Mouse (Mus musculus): ENCODE measurements around the gene Adgrg7. TPM values are rescaled to one million over a fixed set of nuclear protein-coding genes. Genes with fewer than 3 reads are reported as not detected.
A peak's percentile ranks its signal among the peaks of the same experiment; 100 is the strongest.

Adgrg7 gene
- total RNA-seq, 2 experiments from 2014 or later, result not detected

DNA sequence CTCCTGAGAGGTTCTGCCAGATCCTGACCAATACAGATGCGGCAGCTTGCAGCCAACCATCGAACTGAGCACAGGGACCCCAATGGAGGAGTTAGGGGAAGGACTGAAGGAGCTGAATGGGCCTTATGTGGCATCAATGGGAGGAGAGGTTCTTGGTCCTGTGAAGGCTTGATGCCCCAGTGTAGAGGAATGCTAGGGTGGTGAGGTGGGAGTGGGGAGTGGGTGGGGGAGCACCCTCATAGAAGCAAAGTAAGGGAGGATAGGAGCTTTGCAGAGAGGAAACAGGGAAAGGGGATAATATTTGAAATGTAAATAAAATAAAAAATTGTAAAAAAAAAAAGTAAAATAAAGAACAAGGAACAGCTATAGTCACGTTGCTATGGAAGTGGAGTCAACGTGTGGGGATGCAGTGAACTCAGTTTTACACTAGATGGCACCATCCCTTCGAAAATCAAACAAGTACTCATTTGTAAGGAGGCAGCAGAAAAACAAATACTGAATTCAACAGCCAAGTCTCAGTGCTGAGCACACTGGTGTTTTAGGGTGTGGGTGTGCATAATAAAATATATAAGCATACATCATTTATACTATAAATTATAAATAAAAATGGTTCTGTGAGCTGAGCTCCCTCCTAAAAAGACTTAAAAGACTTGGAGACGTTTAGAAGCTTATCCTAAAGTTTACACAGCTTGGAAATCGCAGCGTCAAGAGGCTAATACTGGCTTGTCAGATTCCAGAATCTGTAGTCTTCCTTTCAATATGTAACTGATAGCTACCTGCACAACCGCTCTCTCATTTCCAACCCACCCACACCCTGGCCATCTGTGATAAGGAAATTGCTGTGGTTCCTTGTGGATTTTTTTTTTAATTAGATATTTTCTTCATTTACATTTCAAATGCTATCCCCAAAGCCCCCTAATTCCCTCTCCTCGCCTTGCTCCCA, 24.2 kb downstream of the Adgrg7 start:
- intact Hi-C loops (cut with DNase I), result loop anchor here (2.0 to 10.0 kb wide), 3 partner anchors 149 to 396 kb away; partner anchors contain the start of gene Nit2

DNA sequence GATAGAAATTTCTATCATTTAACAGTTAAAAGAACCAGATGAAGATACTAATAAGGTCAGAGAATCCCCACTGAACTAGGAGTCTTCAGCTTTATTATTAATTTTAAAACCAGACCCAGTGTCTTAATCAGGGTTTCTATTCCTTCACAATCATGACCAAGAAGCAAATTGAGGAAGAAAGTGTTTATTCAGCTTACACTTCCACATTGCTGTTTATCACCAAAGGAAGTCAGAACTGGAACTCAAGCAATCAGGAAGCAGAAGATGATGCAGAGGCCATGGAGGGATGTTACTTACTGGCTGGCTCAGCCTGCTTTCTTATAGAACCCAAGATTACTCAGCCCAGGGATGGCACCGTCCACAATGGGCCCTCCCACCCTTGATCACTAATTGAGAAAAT, 66.6 kb downstream of the Adgrg7 start:
- intact Hi-C loops (cut with DNase I), result no loop called here
- Histone ChIP-seq H3K27ac (no peak overlapping the region), H3K4me3 (no peak overlapping the region)
- no peak for TF ChIP-seq CTCF (IDR thresholded peaks at IDR 0.05)
- no peak for DNase-seq

More for the DNA sequence above, 24.2 kb downstream of the Adgrg7 start:
- no peak overlapping the region for H3K4me3 ChIP-seq
- no peak overlapping the region for H3K27ac ChIP-seq
- DNase-seq, result no peak
- TF ChIP-seq CTCF (IDR thresholded peaks at IDR 0.05), result peak; percentile 81

DNA sequence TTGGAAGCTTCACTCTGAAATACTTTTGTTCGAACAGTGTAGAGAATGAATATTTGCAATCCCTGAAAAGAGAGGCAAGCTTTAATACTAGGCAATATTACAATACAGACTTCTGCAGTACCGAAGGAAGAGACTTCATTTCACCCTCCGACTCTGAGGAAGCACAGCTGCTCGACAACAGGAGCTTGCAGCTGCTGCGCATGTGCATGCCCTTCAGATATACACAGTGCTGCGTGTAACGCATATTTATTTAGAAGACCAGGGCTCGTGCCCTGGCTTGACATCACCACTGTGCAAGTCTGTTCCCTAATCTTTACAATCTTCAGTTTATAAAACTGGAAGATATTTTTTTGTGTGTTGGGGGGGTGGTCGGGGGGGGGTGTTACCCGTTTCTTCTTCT, 70.7 kb downstream of the Adgrg7 start:
- H3K4me3 ChIP-seq, result no peak overlapping the region
- DNase-seq, result no peak
- TF ChIP-seq CTCF (IDR thresholded peaks at IDR 0.05), result no peak
- no peak overlapping the region for H3K27ac ChIP-seq
- intact Hi-C loops (cut with DNase I), result no loop called here

DNA sequence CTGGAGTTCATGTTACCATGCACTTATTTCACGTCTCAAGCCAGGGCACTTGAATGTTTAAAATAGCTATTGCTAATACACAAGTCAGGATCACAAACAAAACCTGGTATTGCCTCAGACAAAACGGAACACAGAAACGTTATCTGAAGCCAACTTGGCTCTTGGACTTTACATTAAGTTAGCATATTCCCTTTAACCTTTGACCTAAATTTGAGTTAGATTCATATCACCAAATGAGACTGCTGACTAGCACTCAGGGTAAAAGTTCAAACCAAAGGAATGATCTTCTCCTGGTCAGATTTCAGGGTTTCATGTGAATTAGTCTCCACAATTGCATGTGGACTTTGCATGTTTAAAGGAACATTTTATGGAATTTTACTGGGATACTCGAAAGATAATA, 73.3 kb downstream of the Adgrg7 start:
- no peak overlapping the region for H3K27ac ChIP-seq
- TF ChIP-seq CTCF (IDR thresholded peaks at IDR 0.05), result no peak
- DNase-seq, result no peak
- intact Hi-C loops (cut with DNase I), result no loop called here
- no peak overlapping the region for H3K4me3 ChIP-seq

DNA sequence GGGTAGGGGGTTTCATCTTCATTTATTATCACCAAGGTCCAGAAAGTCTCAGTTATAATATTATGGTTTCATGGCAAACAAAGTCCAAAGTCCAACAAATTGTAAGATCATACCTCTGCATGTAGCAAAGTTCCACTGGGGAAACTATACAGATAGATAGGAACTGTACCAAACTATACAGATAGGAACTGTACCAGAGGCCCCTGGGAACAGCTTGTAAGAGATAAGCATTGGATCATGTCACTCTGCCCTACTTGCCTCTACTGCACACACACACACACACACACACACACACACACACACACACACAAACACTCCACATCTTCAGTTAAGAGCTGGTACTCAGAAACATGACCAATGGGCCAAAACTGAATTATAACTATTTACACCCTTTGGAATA, 76.6 kb downstream of the Adgrg7 start:
- TF ChIP-seq CTCF (IDR thresholded peaks at IDR 0.05), result no peak
- no peak for DNase-seq
- H3K4me3 ChIP-seq, result no peak overlapping the region
- H3K27ac ChIP-seq, result no peak overlapping the region
- intact Hi-C loops (cut with DNase I), result loop anchor here (5.0 to 10.0 kb wide), 2 partner anchors 406 to 1688 kb away; partner anchors contain the start of genes Dcbld2 and Tomm70a

DNA sequence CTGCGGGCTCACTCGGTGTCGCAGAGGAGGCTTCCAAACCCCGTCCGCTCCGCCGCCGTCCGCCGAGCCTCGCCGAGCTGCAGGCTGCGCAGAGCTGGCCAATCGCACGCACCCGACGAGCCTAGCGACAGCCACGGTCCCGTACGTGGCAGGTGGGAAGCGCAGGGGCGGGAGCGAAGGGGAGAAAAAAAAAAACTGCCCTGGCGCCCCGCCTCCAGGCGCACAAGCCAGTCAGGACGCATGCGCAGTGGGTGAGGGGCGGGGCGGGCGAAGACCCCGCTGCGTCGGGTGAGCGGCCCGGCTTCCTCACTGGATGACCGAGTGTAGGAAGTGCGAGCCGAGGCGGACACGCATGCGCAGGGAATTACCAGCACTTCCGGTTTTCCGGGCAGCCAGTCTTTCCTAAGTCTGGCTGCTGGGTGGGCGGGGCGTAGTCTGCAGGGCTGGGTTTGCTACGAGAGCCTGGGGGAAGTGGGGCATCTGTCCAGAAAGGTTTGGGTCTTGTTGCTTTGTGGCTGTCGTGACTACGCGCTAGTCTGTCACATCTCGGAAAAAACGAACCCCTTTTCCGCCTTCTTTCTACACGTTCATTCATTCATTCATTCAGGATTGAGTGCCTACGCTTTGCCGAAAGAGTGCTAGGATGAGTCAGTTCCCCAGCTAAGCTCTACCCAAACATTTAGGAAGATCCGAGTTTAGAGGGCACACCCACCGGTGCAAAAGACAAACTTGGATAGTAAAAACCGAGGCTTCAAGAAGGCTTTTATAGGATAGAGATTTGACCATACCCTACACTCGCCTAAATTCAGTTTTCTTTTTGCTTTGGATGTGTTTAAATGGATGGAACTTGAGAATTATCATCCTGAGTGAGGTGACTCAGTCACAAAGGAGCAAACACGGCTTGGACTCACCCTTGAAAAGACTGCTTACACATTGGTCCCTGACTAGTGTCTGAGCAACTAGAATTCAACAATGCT, 78.1 kb downstream of the Adgrg7 start, which contains the start of gene Tfg:
Gene Tfg, minus strand, starts transcription at position 227 of the 977 bp plus-strand sequence.
- Histone ChIP-seq H3K27ac (peak within 1 kb of the TSS; percentile 95), H3K4me3 (peak within 1 kb of the TSS; percentile 95)
- DNase-seq, result peak; percentile 100
- intact Hi-C loops (cut with DNase I), result loop anchor here (5.0 to 10.0 kb wide), 2 partner anchors 407 to 1690 kb away; partner anchors contain the start of genes Dcbld2 and Tomm70a
- TF ChIP-seq CTCF (IDR thresholded peaks at IDR 0.05), result no peak

DNA sequence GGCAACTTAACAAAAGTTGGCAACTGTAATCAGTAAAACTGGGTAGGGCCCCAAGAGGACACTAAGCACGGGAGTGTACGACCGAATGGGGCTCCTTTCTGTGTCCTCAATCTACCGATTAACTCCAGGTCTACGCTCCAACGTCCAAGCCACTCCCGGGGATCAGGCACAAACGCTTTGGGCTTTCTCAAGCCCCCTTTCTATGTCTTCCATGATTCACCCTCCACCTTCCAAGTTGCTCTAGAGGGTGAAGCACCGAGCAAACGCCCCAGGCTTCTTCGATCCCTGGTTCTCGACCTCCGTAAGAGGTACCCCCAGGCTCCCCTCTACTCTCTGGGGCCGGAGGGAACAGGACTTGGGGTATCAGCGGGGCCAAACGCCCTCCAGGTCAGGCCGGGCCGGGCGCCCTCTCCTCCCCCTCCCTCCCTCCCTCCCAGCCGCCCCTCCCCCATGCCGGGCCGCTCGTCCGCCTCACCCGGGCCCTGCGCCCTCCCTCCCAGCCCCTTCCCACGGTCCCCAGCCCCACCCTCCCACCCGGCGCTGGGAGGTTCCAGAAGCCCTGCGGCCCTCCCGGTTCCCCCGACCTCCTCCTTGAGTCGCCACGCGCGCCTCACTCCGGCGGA, 79.0 kb downstream of the Adgrg7 start:
- H3K4me3 ChIP-seq, result peak overlapping the region; percentile 95
- H3K27ac ChIP-seq, result peak overlapping the region; percentile 95
- TF ChIP-seq CTCF (IDR thresholded peaks at IDR 0.05), result no peak
- intact Hi-C loops (cut with DNase I), result loop anchor here (5.0 to 10.0 kb wide), 2 partner anchors 408 to 1691 kb away; partner anchors contain the start of genes Dcbld2 and Tomm70a
- DNase-seq, result no peak

DNA sequence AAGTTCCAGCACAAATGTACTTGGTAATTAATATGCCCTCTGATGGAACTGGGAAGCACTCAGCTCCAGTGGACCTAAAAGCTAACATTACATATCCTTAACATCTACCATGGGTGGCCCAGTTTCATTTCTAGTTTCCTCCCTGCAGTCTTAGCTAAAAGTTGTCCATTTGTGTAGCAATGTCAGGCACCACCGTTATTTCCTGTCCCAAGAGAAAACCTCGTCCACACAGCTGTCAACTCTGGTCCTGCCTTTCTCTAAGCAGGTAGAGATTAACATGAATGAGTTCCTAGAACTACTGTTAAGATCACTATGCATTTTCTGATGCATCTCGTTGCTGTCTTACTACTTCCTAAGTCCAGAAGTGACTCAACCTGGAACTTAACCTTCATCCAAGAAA, 80.0 kb downstream of the Adgrg7 start:
- Histone ChIP-seq H3K27ac (peak overlapping the region; percentile 95), H3K4me3 (peak overlapping the region; percentile 95)
- intact Hi-C loops (cut with DNase I), result loop anchor here (5.0 to 10.0 kb wide), 2 partner anchors 409 to 1692 kb away; partner anchors contain the start of genes Dcbld2 and Tomm70a
- no peak for DNase-seq
- no peak for TF ChIP-seq CTCF (IDR thresholded peaks at IDR 0.05)

DNA sequence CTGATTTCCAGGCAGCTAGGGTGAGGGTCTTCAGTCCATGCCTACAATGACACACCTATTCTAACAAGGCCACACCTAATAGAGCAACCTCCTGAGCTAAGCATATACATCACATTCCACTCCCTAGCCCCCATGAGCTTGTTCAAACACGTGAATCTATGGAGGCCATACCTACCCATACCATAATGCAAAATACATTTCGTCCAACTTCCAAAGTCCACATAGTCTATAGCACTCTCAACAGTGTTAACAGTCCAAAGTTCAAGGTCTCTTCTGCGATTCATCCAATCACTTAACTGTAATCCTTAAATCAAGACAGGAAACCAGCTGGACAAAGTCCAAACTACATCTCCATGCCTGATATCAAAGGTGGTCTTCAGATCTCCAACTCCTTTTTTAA, 85.6 kb downstream of the Adgrg7 start:
- Histone ChIP-seq H3K27ac (no peak overlapping the region), H3K4me3 (no peak overlapping the region)
- TF ChIP-seq CTCF (IDR thresholded peaks at IDR 0.05), result no peak
- DNase-seq, result no peak
- intact Hi-C loops (cut with DNase I), result loop anchor here (10.0 kb wide), 1 partner anchor 415 kb away; the partner anchor contains the start of gene Tomm70a

DNA sequence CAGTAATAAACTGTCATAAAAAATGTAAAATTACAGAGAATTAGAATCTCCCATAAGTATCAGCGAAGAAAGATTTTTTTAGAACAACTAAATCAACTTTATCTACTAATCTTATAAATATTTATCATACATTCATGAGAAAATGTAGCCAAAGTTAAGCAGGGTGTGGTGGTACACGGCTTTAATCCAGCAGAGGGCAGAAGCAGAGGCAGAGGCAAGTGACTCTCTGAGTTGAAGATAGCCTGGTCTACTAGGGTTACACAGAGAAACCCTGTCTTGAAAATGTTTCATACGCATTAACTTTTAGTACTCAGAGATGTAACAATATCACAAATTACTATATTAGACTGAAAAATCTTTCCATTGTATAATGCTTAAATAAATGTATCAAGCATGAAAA, 89.9 kb downstream of the Adgrg7 start:
- TF ChIP-seq CTCF (IDR thresholded peaks at IDR 0.05), result no peak; the same call in 1 of the 2 replicates
- intact Hi-C loops (cut with DNase I), result no loop called here
- no peak overlapping the region for H3K27ac ChIP-seq
- H3K4me3 ChIP-seq, result no peak overlapping the region
- no peak for DNase-seq

DNA sequence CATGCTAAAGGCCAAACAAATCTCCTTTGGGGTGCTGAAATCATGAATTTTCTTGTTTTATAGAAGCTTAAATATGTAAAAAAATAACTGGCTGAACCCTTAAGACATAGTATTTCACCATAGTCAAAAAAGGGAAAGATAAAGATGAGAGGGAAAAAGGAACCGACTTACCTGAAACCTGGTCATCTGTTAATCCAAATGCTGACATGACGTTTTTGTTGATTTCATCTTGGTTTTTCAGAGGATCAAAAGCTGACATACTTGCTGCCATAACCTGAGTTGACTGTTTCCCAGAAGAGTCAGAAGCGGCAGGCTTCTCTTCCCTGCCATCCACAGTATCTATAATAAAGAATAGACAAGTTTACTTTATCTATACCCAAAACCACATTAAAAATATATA, 94.8 kb downstream of the Adgrg7 start:
- intact Hi-C loops (cut with DNase I), result no loop called here
- H3K4me3 ChIP-seq, result no peak overlapping the region
- TF ChIP-seq CTCF (IDR thresholded peaks at IDR 0.05), result no peak
- no peak for DNase-seq
- H3K27ac ChIP-seq, result no peak overlapping the region

DNA sequence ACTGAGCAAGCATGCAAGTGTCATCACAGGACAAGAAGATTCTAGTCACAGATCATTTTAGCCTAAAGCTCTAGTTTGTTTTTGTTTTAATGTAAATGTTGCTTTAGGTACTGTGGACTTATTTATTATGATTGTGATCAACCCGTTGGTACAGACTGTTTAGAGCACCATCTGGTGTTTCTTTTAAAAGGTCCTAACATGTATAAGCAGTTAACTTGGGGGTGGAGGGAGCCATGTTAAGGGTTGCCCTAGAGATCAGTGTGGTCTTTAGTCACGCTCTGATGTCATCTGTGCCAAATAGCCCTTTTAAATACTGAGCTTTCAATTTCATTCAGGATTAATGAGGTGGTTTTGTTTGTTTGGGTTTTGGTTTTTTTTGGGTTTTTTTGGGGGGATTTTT, 99.2 kb downstream of the Adgrg7 start:
- no peak overlapping the region for H3K27ac ChIP-seq
- no peak for DNase-seq
- no peak overlapping the region for H3K4me3 ChIP-seq
- TF ChIP-seq CTCF (IDR thresholded peaks at IDR 0.05), result no peak
- intact Hi-C loops (cut with DNase I), result no loop called here

Measured in gastrocnemius, adult 2 months (tissue).